Mouse (Mus musculus) ES-E14 (cell line): ENCODE data around the gene Ntm.

Experiments
- CHD2 ChIP-seq: IDR thresholded peaks from 2 replicates; pipeline ENCODE4 v1.6.1; 2014; ENCODE audit warnings: mild to moderate bottlenecking, low read depth, low read length, inconsistent platforms
- HCFC1 ChIP-seq: IDR thresholded peaks from 2 replicates; pipeline ENCODE4 v1.6.1; 2012; ENCODE audit warnings: low read length, inconsistent platforms, borderline replicate concordance; ENCODE audit not compliant: insufficient read depth
- ZC3H11A ChIP-seq: IDR thresholded peaks from 2 replicates; pipeline ENCODE4 v1.6.1; 2012; ENCODE audit warnings: low read depth, mild to moderate bottlenecking, inconsistent platforms, low read length, borderline replicate concordance
- ZNF384 ChIP-seq: IDR thresholded peaks from 2 replicates; pipeline ENCODE4 v1.6.1; 2012; ENCODE audit warnings: low read depth, low read length, inconsistent platforms

- TF ChIP-seq ZC3H11A (no peak), ZNF384 (no peak), CHD2 (no peak), HCFC1 (no peak)
Observed at GRCm38 (mm10) chr9:29004534-29004933, 958.4 kb downstream of the Ntm start.
